ENCODE assay signal across 8 mouse cellular contexts in genomic region chr7:137438179-137438550, GRCm38 (mm10). TPM values are rescaled to one million over a fixed set of nuclear protein-coding genes. Genes with fewer than 3 reads are reported as not detected.
DNase-seq lines count a peak whose midpoint lies in the region; ATAC-seq and TF ChIP-seq lines count a peak whose summit lies in the region.

No protein-coding gene starts in this region.

- intact Hi-C loops in gastrocnemius, postnatal 14 days (cut with DNase I; ENCODE audit: low total_unique reads), result no loop called here

- peak overlapping the region; percentile 84 for H3K27ac ChIP-seq in lung, embryonic 14.5 days (ENCODE audit: low read depth)
- H3K27ac ChIP-seq in brown adipose tissue, adult 24 weeks (replicated peaks; ENCODE audit: low read depth, low read length), result peak overlapping the region; percentile 55
- peak overlapping the region; percentile 58 for H3K27ac ChIP-seq in midbrain, embryonic 11.5 days (ENCODE audit: low read depth, low read length)

- ATAC-seq in lung, embryonic 14.5 days (ENCODE audit: insufficient read depth), result peak; percentile 23
- ATAC-seq in midbrain, embryonic 11.5 days (ENCODE audit: low FRiP score), result peak; percentile 45; the same call in 1 of the 2 replicates

- WGBS in lung, embryonic 14.5 days, result 4% methylated on average over 7 of the region's 7 CpGs
- 6% methylated on average over 7 of the region's 7 CpGs for WGBS in midbrain, embryonic 11.5 days

- no peaks in the 10 kb centered on the region for H3K9me3 ChIP-seq in lung, embryonic 14.5 days (ENCODE audit: low read depth, low read length)
- H3K9me3 ChIP-seq in midbrain, embryonic 11.5 days (ENCODE audit: control insufficient read depth, low read length), result no peaks in the 10 kb centered on the region

- H3K36me3 ChIP-seq in lung, embryonic 14.5 days (ENCODE audit: insufficient read depth), result no peaks in the 10 kb centered on the region
- H3K36me3 ChIP-seq in midbrain, embryonic 11.5 days (ENCODE audit: control insufficient read depth, insufficient read depth, low read length), result no peaks in the 10 kb centered on the region

- H3K9ac ChIP-seq in lung, embryonic 14.5 days, result peak overlapping the region; percentile 90
- peak overlapping the region; percentile 74 for H3K9ac ChIP-seq in midbrain, embryonic 11.5 days (ENCODE audit: low read length)

- TF ChIP-seq CTCF in lung, embryonic 14.5 days (IDR thresholded peaks at IDR 0.05; ENCODE audit: low read depth), result no peak

- H3K4me3 ChIP-seq in lung, embryonic 14.5 days (ENCODE audit: low read depth, low read length), result peak overlapping the region; percentile 97
- peak overlapping the region; percentile 99 for H3K4me3 ChIP-seq in brown adipose tissue, adult 24 weeks (ENCODE audit: insufficient read depth, low read depth, low read length)
- H3K4me3 ChIP-seq in midbrain, embryonic 11.5 days (ENCODE audit: low read depth, low read length), result peak overlapping the region; percentile 93

- no peaks in the 10 kb centered on the region for H3K27me3 ChIP-seq in lung, embryonic 14.5 days (ENCODE audit: insufficient read depth, low read length)
- no peaks in the 10 kb centered on the region for H3K27me3 ChIP-seq in midbrain, embryonic 11.5 days (ENCODE audit: control insufficient read depth, insufficient read depth, low read length)

- peak overlapping the region; percentile 82 for H3K4me2 ChIP-seq in lung, embryonic 14.5 days
- peak overlapping the region; percentile 75 for H3K4me2 ChIP-seq in midbrain, embryonic 11.5 days

- peak; percentile 31 for DNase-seq in lung, embryonic 14.5 days
- DNase-seq in lung, postnatal 4 days, result no peak
- peak; percentile 12 to 48 for DNase-seq in frontal cortex, adult 2 months (ENCODE audit: extremely low spot score in 1 of 2, low spot score in 1 of 2)
- DNase-seq in layer of hippocampus, postnatal 10 days (ENCODE audit: low spot score in 2 of 2), result peak; percentile 40 to 54
- DNase-seq in midbrain, embryonic 11.5 days (ENCODE audit: low spot score, missing footprints), result peak; percentile 92
- peak; percentile 30 to 35 for DNase-seq in thymus, postnatal 10 days (ENCODE audit: low spot score in 2 of 2)
- DNase-seq in gastrocnemius, postnatal 14 days, result no peak

- H3K4me1 ChIP-seq in lung, embryonic 14.5 days (ENCODE audit: insufficient read depth), result no peaks in the 10 kb centered on the region; the same call in 1 of the 2 replicates
- peaks cover 24% of the 10 kb centered on the region for H3K4me1 ChIP-seq in brown adipose tissue, adult 24 weeks (ENCODE audit: control insufficient read depth, insufficient read depth, insufficient read length, low read length)
- H3K4me1 ChIP-seq in midbrain, embryonic 11.5 days (ENCODE audit: control insufficient read depth, insufficient read depth, low read length), result peaks cover 5% of the 10 kb centered on the region

RNA-seq across cellular contexts. Expression of gene Glrx3, which starts 0.8 kb away (rescaled TPM):
- 253 and 257 TPM in 2 replicates for polyA plus RNA-seq in lung, embryonic 14.5 days (2014; fragmentation: Nextera tagmentation; extraction: Ambion mirVana)
- polyA plus RNA-seq in brown adipose tissue, adult 24 weeks (2012; ENCODE audit: insufficient read depth, insufficient read length, missing spikeins), result 199 and 242 TPM in 2 replicates
- polyA plus RNA-seq in frontal cortex, adult 2 months (2012; rRNA removed), result 97.8 and 97.9 TPM in 2 replicates
- total RNA-seq in layer of hippocampus, postnatal 10 days (2021), result 100 to 1,000 TPM; 136 to 147 TPM
- polyA plus RNA-seq in midbrain, embryonic 11.5 days (2014; fragmentation: Nextera tagmentation; extraction: Ambion mirVana), result 333 and 344 TPM in 2 replicates
- 10 to 100 TPM; 83.3 to 90.5 TPM for total RNA-seq in gastrocnemius, postnatal 14 days (2021)

RNA-seq across cellular contexts. Expression of gene 9430038I01Rik, which starts 27.6 kb away (rescaled TPM):
- 25.5 and 25.6 TPM in 2 replicates for polyA plus RNA-seq in lung, embryonic 14.5 days (2014; fragmentation: Nextera tagmentation; extraction: Ambion mirVana)
- 4.1 and 10.8 TPM in 2 replicates for polyA plus RNA-seq in brown adipose tissue, adult 24 weeks (2012; ENCODE audit: insufficient read depth, insufficient read length, missing spikeins)
- polyA plus RNA-seq in frontal cortex, adult 2 months (2012; rRNA removed), result 4.4 and 5.1 TPM in 2 replicates
- total RNA-seq in layer of hippocampus, postnatal 10 days (2021), result 1 to 10 TPM; 5.7 to 7.9 TPM
- polyA plus RNA-seq in midbrain, embryonic 11.5 days (2014; fragmentation: Nextera tagmentation; extraction: Ambion mirVana), result 14.9 and 15.3 TPM in 2 replicates
- 1 to 10 TPM; 3.6 to 4.6 TPM for total RNA-seq in gastrocnemius, postnatal 14 days (2021)

Comparison
In these comparisons a context has a peak if more than half of its experiments do, and no peak if none do; other contexts are left out.
1. DNase-seq: peak in lung, embryonic 14.5 days (single experiment), frontal cortex, adult 2 months (2 of 2), layer of hippocampus, postnatal 10 days (2 of 2), midbrain, embryonic 11.5 days (single experiment) and thymus, postnatal 10 days (2 of 2); none in lung, postnatal 4 days (0 of 2) and gastrocnemius, postnatal 14 days (single experiment).
2. Peak in every context shown above with its lines, with median percentiles within 50 percentile points of each other: H3K27ac ChIP-seq and H3K4me3 ChIP-seq.